Mouse (Mus musculus) bone marrow macrophage, adult 2 months (primary cell): ENCODE data around the gene Spaca4.

Source experiments
- CTCF ChIP-seq: IDR thresholded peaks from 2 replicates; pipeline ENCODE4 v1.5.1; 2012; ENCODE audit warnings: low read depth, mild to moderate bottlenecking, low read length, moderate library complexity
- POLR2A ChIP-seq: IDR thresholded peaks from 2 replicates; pipeline ENCODE4 v1.6.1; 2012; ENCODE audit warnings: mild to moderate bottlenecking, low read depth, low read length, borderline replicate concordance

GRCm38 (mm10) chr7:45741308-45741707 is 15.7 kb upstream of the Spaca4 start:
- TF ChIP-seq POLR2A (no peak), CTCF (no peak)
